29 mouse cellular contexts compared by ENCODE assay signal in genomic region chr1:141741299-141741698, GRCm38 (mm10).
DNase-seq lines count a peak whose midpoint lies in the region; ATAC-seq and TF ChIP-seq lines count a peak whose summit lies in the region.
"Had no signal": no experiment of that assay in that cellular context is flagged by ENCODE, and none has a peak within 500 bp of the region (broad histone marks: within the 10 kb centered on the region; RNA-seq: fewer than 3 reads in every experiment).

No protein-coding gene starts in this region.

- no peaks in the 10 kb centered on the region for H3K4me1 ChIP-seq in forebrain, embryonic 15.5 days
- no peaks in the 10 kb centered on the region for H3K4me1 ChIP-seq in forebrain, embryonic 10.5 days
- H3K4me1 ChIP-seq in forebrain, embryonic 16.5 days (replicated peaks; ENCODE audit: control insufficient read depth, insufficient read depth, low read length), result no peaks in the 10 kb centered on the region
- H3K4me1 ChIP-seq: embryonic facial prominence, embryonic 10.5 days; embryonic facial prominence, embryonic 13.5 days; heart, embryonic 10.5 days; heart, embryonic 13.5 days had no signal

- H3K36me3 ChIP-seq in forebrain, embryonic 15.5 days, result no peaks in the 10 kb centered on the region
- H3K36me3 ChIP-seq in forebrain, embryonic 10.5 days (replicated peaks), result no peaks in the 10 kb centered on the region
- H3K36me3 ChIP-seq in forebrain, embryonic 16.5 days (ENCODE audit: control insufficient read depth, insufficient read depth), result no peaks in the 10 kb centered on the region
- H3K36me3 ChIP-seq: embryonic facial prominence, embryonic 10.5 days; embryonic facial prominence, embryonic 13.5 days; heart, embryonic 10.5 days; heart, embryonic 13.5 days had no signal

- H3K4me3 ChIP-seq in forebrain, embryonic 15.5 days, result no peak overlapping the region
- no peak overlapping the region for H3K4me3 ChIP-seq in forebrain, embryonic 10.5 days
- H3K4me3 ChIP-seq in forebrain, embryonic 16.5 days (replicated peaks; ENCODE audit: low read length), result no peak overlapping the region
- H3K4me3 ChIP-seq: embryonic facial prominence, embryonic 10.5 days; embryonic facial prominence, embryonic 13.5 days; erythroblast, embryonic 14.5 days; heart, adult 2 months; heart, embryonic 10.5 days; heart, embryonic 13.5 days had no signal

- no peak for DNase-seq in forebrain, embryonic 10.5 days (ENCODE audit: extremely low spot score, low spot score)
- peak; percentile 69 for DNase-seq in brain, embryonic 14.5 days (ENCODE audit: low read depth)
- no peak for DNase-seq in layer of hippocampus, adult 9-11 months
- DNase-seq in B cell, adult 2 months, result no peak
- DNase-seq: adrenal gland, adult 8-10 months; adrenal gland, postnatal 25 days; cerebellum, adult 11-12 months; cerebellum, adult 8-10 months; cerebellum, postnatal 10 days; cerebellum, postnatal 36 days; embryo, embryonic 11 days; gastrocnemius, postnatal 10 days; gastrocnemius, postnatal 36 days; heart, adult 2 months; heart, postnatal 14 days; heart, postnatal 4 days; kidney, adult 18-20 months had no signal

- no peaks in the 10 kb centered on the region for H3K9me3 ChIP-seq in forebrain, embryonic 15.5 days
- H3K9me3 ChIP-seq in forebrain, embryonic 10.5 days, result no peaks in the 10 kb centered on the region
- H3K9me3 ChIP-seq in forebrain, embryonic 16.5 days (ENCODE audit: control insufficient read depth, low read length), result no peaks in the 10 kb centered on the region
- H3K9me3 ChIP-seq: embryonic facial prominence, embryonic 10.5 days; embryonic facial prominence, embryonic 13.5 days; heart, embryonic 10.5 days; heart, embryonic 13.5 days had no signal

- H3K27me3 ChIP-seq in forebrain, embryonic 15.5 days, result no peaks in the 10 kb centered on the region
- H3K27me3 ChIP-seq in forebrain, embryonic 10.5 days (ENCODE audit: poor library complexity, severe bottlenecking), result no peaks in the 10 kb centered on the region
- H3K27me3 ChIP-seq in forebrain, embryonic 16.5 days (replicated peaks; ENCODE audit: control insufficient read depth, insufficient read depth, low read length), result no peaks in the 10 kb centered on the region
- H3K27me3 ChIP-seq: embryonic facial prominence, embryonic 13.5 days; heart, embryonic 13.5 days had no signal

- TF ChIP-seq CTCF in brain, embryonic 14.5 days (IDR thresholded peaks at IDR 0.05; ENCODE audit: borderline replicate concordance, extremely low read depth, insufficient read depth, insufficient read length), result no peak

- no peak for TF ChIP-seq POLR2A in brain, embryonic 14.5 days (IDR thresholded peaks at IDR 0.05; ENCODE audit: borderline replicate concordance, extremely low read depth, insufficient read depth, insufficient read length, poor library complexity, severe bottlenecking)

- no peak overlapping the region; the same call in 1 of the 2 replicates for H3K27ac ChIP-seq in forebrain, embryonic 15.5 days (replicated peaks)
- H3K27ac ChIP-seq in forebrain, embryonic 10.5 days, result no peak overlapping the region
- no peak overlapping the region for H3K27ac ChIP-seq in forebrain, embryonic 16.5 days (ENCODE audit: low read length)
- H3K27ac ChIP-seq: embryonic facial prominence, embryonic 10.5 days; embryonic facial prominence, embryonic 13.5 days; heart, adult 2 months; heart, embryonic 10.5 days; heart, embryonic 13.5 days; hindbrain, embryonic 14.5 days; hindbrain, postnatal 0 days had no signal

- peak; percentile 58; the same call in 1 of the 2 replicates for ATAC-seq in forebrain, embryonic 15.5 days (replicated peaks)
- ATAC-seq in forebrain, embryonic 16.5 days, result peak; percentile 61; the same call in 1 of the 2 replicates
- ATAC-seq: activated CD4-positive, CD25-positive, alpha-beta regulatory T cell, adult 4 months; hindbrain, postnatal 0 days; inflammation-experienced regulatory T-cells, adult 6 months; intestine, embryonic 16.5 days had no signal

- no peak overlapping the region for H3K4me2 ChIP-seq in forebrain, embryonic 15.5 days (replicated peaks)
- no peak overlapping the region for H3K4me2 ChIP-seq in forebrain, embryonic 16.5 days (ENCODE audit: low read length)
- H3K4me2 ChIP-seq: embryonic facial prominence, embryonic 13.5 days; heart, embryonic 13.5 days; hindbrain, embryonic 14.5 days had no signal

- no peak overlapping the region for H3K9ac ChIP-seq in forebrain, embryonic 15.5 days (replicated peaks)
- no peak overlapping the region for H3K9ac ChIP-seq in forebrain, embryonic 16.5 days (replicated peaks; ENCODE audit: low read depth, low read length)
- H3K9ac ChIP-seq: embryonic facial prominence, embryonic 13.5 days; heart, embryonic 13.5 days; hindbrain, embryonic 14.5 days had no signal
